Comparison of ENCODE assay signal across 18 mouse cellular contexts in genomic region chr5:108823276-108823675, GRCm38 (mm10). TPM values are rescaled to one million over a fixed set of nuclear protein-coding genes. Genes with fewer than 3 reads are reported as not detected.
DNase-seq lines count a peak whose midpoint lies in the region; ATAC-seq and TF ChIP-seq lines count a peak whose summit lies in the region.
"Had no signal": no experiment of that assay in that cellular context is flagged by ENCODE, and none has a peak within 500 bp of the region (broad histone marks: within the 10 kb centered on the region; RNA-seq: fewer than 3 reads in every experiment).

No protein-coding gene starts in this region.

- peak; percentile 48 for DNase-seq in hindbrain, postnatal 0 days (ENCODE audit: low spot score)
- DNase-seq in midbrain, embryonic 14.5 days: peak; percentile 14
- peak; percentile 17 to 30 for DNase-seq in adrenal gland, adult 18-20 months (ENCODE audit: low spot score in 2 of 2)
- peak; percentile 2 for DNase-seq in kidney, postnatal 14 days
- no peak for DNase-seq in heart, adult 8-10 months (ENCODE audit: low spot score)
- DNase-seq: embryo, embryonic 11 days; heart, adult 2 months; heart, postnatal 14 days; thymus, adult 2 months had no signal

- no peak overlapping the region for H3K4me2 ChIP-seq in hindbrain, postnatal 0 days (ENCODE audit: low read depth, low read length)
- no peak overlapping the region for H3K4me2 ChIP-seq in hindbrain, embryonic 16.5 days (ENCODE audit: low read length)
- no peak overlapping the region for H3K4me2 ChIP-seq in midbrain, embryonic 14.5 days (ENCODE audit: low read length)
- H3K4me2 ChIP-seq in midbrain, embryonic 16.5 days (ENCODE audit: low read length): no peak overlapping the region
- H3K4me2 ChIP-seq in intestine, embryonic 15.5 days (replicated peaks): no peak overlapping the region
- H3K4me2 ChIP-seq: lung, embryonic 15.5 days; midbrain, embryonic 12.5 days; neural tube, embryonic 12.5 days had no signal

- no peak for ATAC-seq in hindbrain, postnatal 0 days
- no peak for ATAC-seq in hindbrain, embryonic 16.5 days
- ATAC-seq in midbrain, embryonic 14.5 days (ENCODE audit: low FRiP score, low TSS enrichment): no peak
- ATAC-seq in midbrain, embryonic 16.5 days: no peak
- ATAC-seq in intestine, embryonic 15.5 days: no peak

- H3K27ac ChIP-seq in hindbrain, postnatal 0 days: no peak overlapping the region
- H3K27ac ChIP-seq in hindbrain, embryonic 16.5 days (ENCODE audit: low read depth, low read length): no peak overlapping the region
- no peak overlapping the region for H3K27ac ChIP-seq in midbrain, embryonic 14.5 days (replicated peaks; ENCODE audit: low read depth, low read length)
- H3K27ac ChIP-seq in midbrain, embryonic 16.5 days (ENCODE audit: low read length): no peak overlapping the region
- H3K27ac ChIP-seq in intestine, embryonic 15.5 days: no peak overlapping the region
- H3K27ac ChIP-seq: heart, adult 2 months; lung, embryonic 15.5 days; midbrain, embryonic 12.5 days; neural tube, embryonic 12.5 days had no signal

- no peaks in the 10 kb centered on the region for H3K9me3 ChIP-seq in hindbrain, postnatal 0 days (ENCODE audit: low read length)
- 0 out of 2 replicates have a peak, but pooled peaks cover 2% of the 10 kb centered on the region for H3K9me3 ChIP-seq in hindbrain, embryonic 16.5 days (ENCODE audit: control insufficient read depth, low read length)
- no peaks in the 10 kb centered on the region for H3K9me3 ChIP-seq in midbrain, embryonic 14.5 days (ENCODE audit: control insufficient read depth, low read length)
- H3K9me3 ChIP-seq in midbrain, embryonic 16.5 days (replicated peaks; ENCODE audit: control insufficient read depth, low read length, poor library complexity, severe bottlenecking): no peaks in the 10 kb centered on the region
- H3K9me3 ChIP-seq in intestine, embryonic 15.5 days: no peaks in the 10 kb centered on the region
- H3K9me3 ChIP-seq: lung, embryonic 15.5 days; midbrain, embryonic 12.5 days; neural tube, embryonic 12.5 days had no signal

- 66% methylated on average over 2 of the region's 2 CpGs for WGBS in hindbrain, postnatal 0 days
- 73% methylated on average over 2 of the region's 2 CpGs for WGBS in hindbrain, embryonic 16.5 days
- WGBS in midbrain, embryonic 14.5 days: 79% methylated on average over 2 of the region's 2 CpGs
- 73% methylated on average over 2 of the region's 2 CpGs for WGBS in midbrain, embryonic 16.5 days
- 78% methylated on average over 2 of the region's 2 CpGs for WGBS in intestine, embryonic 15.5 days

- TF ChIP-seq CTCF in hindbrain, postnatal 0 days (IDR thresholded peaks at IDR 0.05; ENCODE audit: low read depth): no peak

- H3K27me3 ChIP-seq in hindbrain, postnatal 0 days (ENCODE audit: insufficient read depth, low read length): no peaks in the 10 kb centered on the region
- H3K27me3 ChIP-seq in hindbrain, embryonic 16.5 days (replicated peaks; ENCODE audit: control insufficient read depth, insufficient read depth, low read length): no peaks in the 10 kb centered on the region
- H3K27me3 ChIP-seq in midbrain, embryonic 14.5 days (ENCODE audit: control insufficient read depth, insufficient read depth, low read length): no peaks in the 10 kb centered on the region
- no peaks in the 10 kb centered on the region for H3K27me3 ChIP-seq in midbrain, embryonic 16.5 days (ENCODE audit: control insufficient read depth, insufficient read depth, low read depth, low read length)
- H3K27me3 ChIP-seq in intestine, embryonic 15.5 days (replicated peaks): no peaks in the 10 kb centered on the region
- H3K27me3 ChIP-seq: lung, embryonic 15.5 days; midbrain, embryonic 12.5 days; neural tube, embryonic 12.5 days had no signal

- H3K4me1 ChIP-seq in hindbrain, postnatal 0 days (ENCODE audit: insufficient read depth, low read length): no peaks in the 10 kb centered on the region
- H3K4me1 ChIP-seq in hindbrain, embryonic 16.5 days (ENCODE audit: control insufficient read depth, insufficient read depth, low read depth, low read length): no peaks in the 10 kb centered on the region
- no peaks in the 10 kb centered on the region for H3K4me1 ChIP-seq in midbrain, embryonic 14.5 days (ENCODE audit: control insufficient read depth, insufficient read depth, low read length)
- no peaks in the 10 kb centered on the region for H3K4me1 ChIP-seq in midbrain, embryonic 16.5 days (ENCODE audit: control insufficient read depth, insufficient read depth, low read length)
- no peaks in the 10 kb centered on the region for H3K4me1 ChIP-seq in intestine, embryonic 15.5 days (replicated peaks)
- H3K4me1 ChIP-seq: lung, embryonic 15.5 days; midbrain, embryonic 12.5 days; neural tube, embryonic 12.5 days had no signal

- no peak overlapping the region for H3K9ac ChIP-seq in hindbrain, postnatal 0 days (replicated peaks; ENCODE audit: low read length)
- H3K9ac ChIP-seq in hindbrain, embryonic 16.5 days (ENCODE audit: low read depth, low read length): no peak overlapping the region
- no peak overlapping the region for H3K9ac ChIP-seq in midbrain, embryonic 14.5 days (replicated peaks; ENCODE audit: low read length)
- H3K9ac ChIP-seq in midbrain, embryonic 16.5 days (ENCODE audit: low read depth, low read length): no peak overlapping the region
- H3K9ac ChIP-seq in intestine, embryonic 15.5 days: no peak overlapping the region
- H3K9ac ChIP-seq: lung, embryonic 15.5 days; midbrain, embryonic 12.5 days; neural tube, embryonic 12.5 days had no signal

- no peaks in the 10 kb centered on the region for H3K36me3 ChIP-seq in hindbrain, postnatal 0 days (ENCODE audit: insufficient read depth, low read length)
- H3K36me3 ChIP-seq in hindbrain, embryonic 16.5 days (ENCODE audit: control insufficient read depth, insufficient read depth, low read length): no peaks in the 10 kb centered on the region
- no peaks in the 10 kb centered on the region for H3K36me3 ChIP-seq in midbrain, embryonic 14.5 days (ENCODE audit: control insufficient read depth, insufficient read depth, low read length)
- no peaks in the 10 kb centered on the region for H3K36me3 ChIP-seq in midbrain, embryonic 16.5 days (ENCODE audit: control insufficient read depth, insufficient read depth, low read length)
- no peaks in the 10 kb centered on the region for H3K36me3 ChIP-seq in intestine, embryonic 15.5 days
- H3K36me3 ChIP-seq: lung, embryonic 15.5 days; midbrain, embryonic 12.5 days; neural tube, embryonic 12.5 days had no signal

- no peak overlapping the region for H3K4me3 ChIP-seq in hindbrain, postnatal 0 days (ENCODE audit: low read length)
- no peak overlapping the region for H3K4me3 ChIP-seq in hindbrain, embryonic 16.5 days (ENCODE audit: low read length)
- H3K4me3 ChIP-seq in midbrain, embryonic 14.5 days (replicated peaks; ENCODE audit: low read depth, low read length): no peak overlapping the region
- H3K4me3 ChIP-seq in midbrain, embryonic 16.5 days (ENCODE audit: low read depth, low read length): no peak overlapping the region
- H3K4me3 ChIP-seq in intestine, embryonic 15.5 days (replicated peaks): no peak overlapping the region
- H3K4me3 ChIP-seq: heart, adult 2 months; lung, embryonic 15.5 days; midbrain, embryonic 12.5 days; neural tube, embryonic 12.5 days had no signal

RNA-seq across cellular contexts. Expression of gene Vmn2r8, which starts 14.6 kb away (rescaled TPM):
- not detected in 2 replicates for total RNA-seq in hindbrain, postnatal 0 days (2014; rRNA removed)
- polyA plus RNA-seq in hindbrain, postnatal 0 days (2015; fragmentation: Nextera tagmentation; extraction: Ambion mirVana): not detected in 2 replicates
- polyA plus RNA-seq in hindbrain, embryonic 16.5 days (2015; fragmentation: Nextera tagmentation; extraction: Ambion mirVana): not detected in 2 replicates
- not detected in 2 replicates for polyA plus RNA-seq in midbrain, embryonic 14.5 days (2014; fragmentation: Nextera tagmentation; extraction: Ambion mirVana)
- polyA plus RNA-seq in midbrain, embryonic 16.5 days (2015; fragmentation: Nextera tagmentation; extraction: Ambion mirVana): not detected in 2 replicates
- not detected for total RNA-seq in adrenal gland, adult 18-20 months (2021)
- polyA plus RNA-seq in intestine, embryonic 15.5 days (2015; fragmentation: Nextera tagmentation; extraction: Ambion mirVana): not detected in 2 replicates
- total RNA-seq in heart, adult 8-10 months (2022): not detected
- total RNA-seq: heart, adult 2 months; heart, postnatal 14 days; layer of hippocampus, postnatal 10 days; MEL had no signal
- polyA plus RNA-seq: heart, adult 2 months; limb, embryonic 11.5 days; lung, embryonic 15.5 days; midbrain, embryonic 12.5 days; neural tube, embryonic 12.5 days; thymus, adult 2 months had no signal

RNA-seq across cellular contexts. Expression of gene Tmed11, which starts 28.1 kb away (rescaled TPM):
- total RNA-seq in hindbrain, postnatal 0 days (2014; rRNA removed): not detected in 2 replicates
- polyA plus RNA-seq in hindbrain, postnatal 0 days (2015; fragmentation: Nextera tagmentation; extraction: Ambion mirVana): not detected in 2 replicates
- polyA plus RNA-seq in hindbrain, embryonic 16.5 days (2015; fragmentation: Nextera tagmentation; extraction: Ambion mirVana): not detected in 2 replicates
- polyA plus RNA-seq in midbrain, embryonic 14.5 days (2014; fragmentation: Nextera tagmentation; extraction: Ambion mirVana): not detected in 2 replicates
- not detected in 2 replicates for polyA plus RNA-seq in midbrain, embryonic 16.5 days (2015; fragmentation: Nextera tagmentation; extraction: Ambion mirVana)
- total RNA-seq in adrenal gland, adult 18-20 months (2021): not detected
- 0.90 and 4.5 TPM in 2 replicates for polyA plus RNA-seq in intestine, embryonic 15.5 days (2015; fragmentation: Nextera tagmentation; extraction: Ambion mirVana)
- not detected for total RNA-seq in heart, adult 8-10 months (2022)
- total RNA-seq: heart, adult 2 months; heart, postnatal 14 days; layer of hippocampus, postnatal 10 days; MEL had no signal
- polyA plus RNA-seq: heart, adult 2 months; limb, embryonic 11.5 days; lung, embryonic 15.5 days; midbrain, embryonic 12.5 days; neural tube, embryonic 12.5 days; thymus, adult 2 months had no signal

RNA-seq across cellular contexts. Expression of gene Vmn2r9, which starts 29.1 kb away (rescaled TPM):
- total RNA-seq in hindbrain, postnatal 0 days (2014; rRNA removed): not detected in 2 replicates
- not detected in 2 replicates for polyA plus RNA-seq in hindbrain, postnatal 0 days (2015; fragmentation: Nextera tagmentation; extraction: Ambion mirVana)
- not detected in 2 replicates for polyA plus RNA-seq in hindbrain, embryonic 16.5 days (2015; fragmentation: Nextera tagmentation; extraction: Ambion mirVana)
- polyA plus RNA-seq in midbrain, embryonic 14.5 days (2014; fragmentation: Nextera tagmentation; extraction: Ambion mirVana): not detected in 2 replicates
- polyA plus RNA-seq in midbrain, embryonic 16.5 days (2015; fragmentation: Nextera tagmentation; extraction: Ambion mirVana): not detected in 2 replicates
- not detected for total RNA-seq in adrenal gland, adult 18-20 months (2021)
- not detected in 2 replicates for polyA plus RNA-seq in intestine, embryonic 15.5 days (2015; fragmentation: Nextera tagmentation; extraction: Ambion mirVana)
- total RNA-seq in heart, adult 8-10 months (2022): not detected
- total RNA-seq: heart, adult 2 months; heart, postnatal 14 days; layer of hippocampus, postnatal 10 days; MEL had no signal
- polyA plus RNA-seq: heart, adult 2 months; limb, embryonic 11.5 days; lung, embryonic 15.5 days; midbrain, embryonic 12.5 days; neural tube, embryonic 12.5 days; thymus, adult 2 months had no signal

RNA-seq across cellular contexts. Expression of gene Rnf212, which starts 48.5 kb away (rescaled TPM):
- total RNA-seq in hindbrain, postnatal 0 days (2014; rRNA removed): not detected in 2 replicates
- polyA plus RNA-seq in hindbrain, postnatal 0 days (2015; fragmentation: Nextera tagmentation; extraction: Ambion mirVana): not detected in 2 replicates
- polyA plus RNA-seq in hindbrain, embryonic 16.5 days (2015; fragmentation: Nextera tagmentation; extraction: Ambion mirVana): 0.25 TPM in 1 of 2 replicates, not detected in the other
- not detected in 2 replicates for polyA plus RNA-seq in midbrain, embryonic 14.5 days (2014; fragmentation: Nextera tagmentation; extraction: Ambion mirVana)
- polyA plus RNA-seq in midbrain, embryonic 16.5 days (2015; fragmentation: Nextera tagmentation; extraction: Ambion mirVana): not detected in 2 replicates
- total RNA-seq in adrenal gland, adult 18-20 months (2021): not detected
- 0.16 and 0.51 TPM in 2 replicates for polyA plus RNA-seq in intestine, embryonic 15.5 days (2015; fragmentation: Nextera tagmentation; extraction: Ambion mirVana)
- not detected for total RNA-seq in heart, adult 8-10 months (2022)
- total RNA-seq: heart, adult 2 months; heart, postnatal 14 days; layer of hippocampus, postnatal 10 days had no signal
- polyA plus RNA-seq: heart, adult 2 months; lung, embryonic 15.5 days; midbrain, embryonic 12.5 days; neural tube, embryonic 12.5 days had no signal
